ENCODE assay signal across 11 mouse cellular contexts in genomic region chr14:41090777-41091176, GRCm38 (mm10). TPM values are rescaled to one million over a fixed set of nuclear protein-coding genes. Genes with fewer than 3 reads are reported as not detected.
A peak's percentile ranks its signal among the peaks of the same experiment; 100 is the strongest.
DNase-seq lines count a peak whose midpoint lies in the region; ATAC-seq and TF ChIP-seq lines count a peak whose summit lies in the region.
"Had no signal": no experiment of that assay in that cellular context is flagged by ENCODE, and none has a peak within 500 bp of the region (broad histone marks: within the 10 kb centered on the region; RNA-seq: fewer than 3 reads in every experiment).

No protein-coding gene starts in this region.

- 49% methylated on average over 8 of the region's 8 CpGs for WGBS in liver, adult 2 months

- H3K4me1 ChIP-seq in liver, adult 2 months (ENCODE audit: control insufficient read depth, insufficient read depth, low read length): peaks cover 5% of the 10 kb centered on the region; the same call in 1 of the 2 replicates
- H3K4me1 ChIP-seq: megakaryocyte, embryonic 14.5 days had no signal

- no peaks in the 10 kb centered on the region for H3K79me2 ChIP-seq in liver, adult 2 months (ENCODE audit: control insufficient read depth, insufficient read depth, low read length)

- no peak overlapping the region for H3K4me3 ChIP-seq in layer of hippocampus, adult 2 months
- no peak overlapping the region for H3K4me3 ChIP-seq in liver, adult 2 months (ENCODE audit: insufficient read depth, low read depth, low read length)
- H3K4me3 ChIP-seq: megakaryocyte, embryonic 14.5 days had no signal

- no peak overlapping the region for H3K27ac ChIP-seq in layer of hippocampus, adult 2 months
- H3K27ac ChIP-seq in liver, adult 2 months (replicated peaks; ENCODE audit: insufficient read depth, low read depth, low read length): no peak overlapping the region

- H3K27me3 ChIP-seq in liver, adult 2 months (ENCODE audit: control insufficient read depth, insufficient read depth, low read length): no peaks in the 10 kb centered on the region
- H3K27me3 ChIP-seq: megakaryocyte, embryonic 14.5 days had no signal

- DNase-seq in CD4-positive, CD25-positive, alpha-beta regulatory T cell, adult 2 months (ENCODE audit: low read depth, low spot score): peak; percentile 23
- DNase-seq in layer of hippocampus, adult 2 months (ENCODE audit: low spot score in 2 of 2): no peak
- DNase-seq in layer of hippocampus, postnatal 36 days: no peak
- DNase-seq in brain, embryonic 14.5 days (ENCODE audit: low read depth): peak; percentile 15
- DNase-seq in liver, adult 2 months (ENCODE audit: extremely low read depth, low read depth, low spot score): peak; percentile 48
- DNase-seq in ovary, postnatal 36 days (ENCODE audit: low spot score): no peak

- TF ChIP-seq CTCF in layer of hippocampus, adult 2 months (conservative IDR thresholded peaks at IDR 0.05): peak; percentile 76
- TF ChIP-seq CTCF in brain, embryonic 14.5 days (IDR thresholded peaks at IDR 0.05; ENCODE audit: borderline replicate concordance, extremely low read depth, insufficient read depth, insufficient read length): peak; percentile 48; the same call in 1 of the 2 replicates
- no peak; the same call in 1 of the 2 replicates for TF ChIP-seq CTCF in liver, adult 2 months (IDR thresholded peaks at IDR 0.05; ENCODE audit: low read depth, low read length)

- H3K36me3 ChIP-seq in liver, adult 2 months (ENCODE audit: control insufficient read depth, insufficient read depth, low read length): no peaks in the 10 kb centered on the region

- no peak overlapping the region for H3K9ac ChIP-seq in liver, adult 2 months (ENCODE audit: low read depth, low read length)

- no peak for TF ChIP-seq POLR2A in brain, embryonic 14.5 days (IDR thresholded peaks at IDR 0.05; ENCODE audit: borderline replicate concordance, extremely low read depth, insufficient read depth, insufficient read length, poor library complexity, severe bottlenecking)
- TF ChIP-seq POLR2A in liver, adult 2 months (IDR thresholded peaks at IDR 0.05; ENCODE audit: extremely low read depth, insufficient read depth, low read length): no peak

- ATAC-seq in CD4-positive, CD25-positive, alpha-beta regulatory T cell, adult 4 months: no peak
- no peak for ATAC-seq in activated CD4-positive, CD25-positive, alpha-beta regulatory T cell, adult 4 months

RNA-seq across cellular contexts. Expression of gene Mat1a, which starts 14.1 kb away (rescaled TPM):
- polyA plus RNA-seq in CD4-positive, CD25-positive, alpha-beta regulatory T cell, adult 4 months (2017; shearing (Covaris generic)): not detected
- not detected for total RNA-seq in layer of hippocampus, adult 2 months (2021)
- total RNA-seq in layer of hippocampus, postnatal 36 days (2021): not detected
- polyA plus RNA-seq in brain, embryonic 14.5 days (2012; rRNA removed): 0.16 TPM in 1 of 2 replicates, not detected in the other
- total RNA-seq in liver, adult 2 months (2014; rRNA removed): 2,681 and 2,768 TPM in 2 replicates
- polyA plus RNA-seq in liver, adult 2 months (2012; rRNA removed): 1,412 and 1,958 TPM in 2 replicates
- polyA plus RNA-seq in activated CD4-positive, CD25-positive, alpha-beta regulatory T cell, adult 4 months (2017; shearing (Covaris generic)): not detected

RNA-seq across cellular contexts. Expression of gene Dydc1, which starts 18.1 kb away (rescaled TPM):
- not detected for polyA plus RNA-seq in CD4-positive, CD25-positive, alpha-beta regulatory T cell, adult 4 months (2017; shearing (Covaris generic))
- not detected for total RNA-seq in layer of hippocampus, adult 2 months (2021)
- total RNA-seq in layer of hippocampus, postnatal 36 days (2021): not detected
- polyA plus RNA-seq in brain, embryonic 14.5 days (2012; rRNA removed): 0.11 TPM in 1 of 2 replicates, not detected in the other
- total RNA-seq in liver, adult 2 months (2014; rRNA removed): not detected in 2 replicates
- polyA plus RNA-seq in liver, adult 2 months (2012; rRNA removed): not detected in 2 replicates
- not detected for polyA plus RNA-seq in activated CD4-positive, CD25-positive, alpha-beta regulatory T cell, adult 4 months (2017; shearing (Covaris generic))
- polyA plus RNA-seq: frontal cortex, adult 2 months had no signal

RNA-seq across cellular contexts. Expression of gene Dydc2, which starts 21.8 kb away (rescaled TPM):
- not detected for polyA plus RNA-seq in CD4-positive, CD25-positive, alpha-beta regulatory T cell, adult 4 months (2017; shearing (Covaris generic))
- under 1 TPM; 0.61 to 0.95 TPM for total RNA-seq in layer of hippocampus, adult 2 months (2021)
- 1 to 10 TPM in 1 of 2 experiments, under 1 TPM in 1; 0.81 to 1.5 TPM for total RNA-seq in layer of hippocampus, postnatal 36 days (2021)
- 0.15 and 0.53 TPM in 2 replicates for polyA plus RNA-seq in brain, embryonic 14.5 days (2012; rRNA removed)
- not detected in 2 replicates for total RNA-seq in liver, adult 2 months (2014; rRNA removed)
- polyA plus RNA-seq in liver, adult 2 months (2012; rRNA removed): not detected in 2 replicates
- not detected for polyA plus RNA-seq in activated CD4-positive, CD25-positive, alpha-beta regulatory T cell, adult 4 months (2017; shearing (Covaris generic))

RNA-seq across cellular contexts. Expression of gene Sftpa1, which starts 40.8 kb away (rescaled TPM):
- polyA plus RNA-seq in CD4-positive, CD25-positive, alpha-beta regulatory T cell, adult 4 months (2017; shearing (Covaris generic)): not detected
- not detected for total RNA-seq in layer of hippocampus, adult 2 months (2021)
- not detected for total RNA-seq in layer of hippocampus, postnatal 36 days (2021)
- not detected in 2 replicates for polyA plus RNA-seq in brain, embryonic 14.5 days (2012; rRNA removed)
- 0.40 and 0.46 TPM in 2 replicates for total RNA-seq in liver, adult 2 months (2014; rRNA removed)
- 0.17 and 0.48 TPM in 2 replicates for polyA plus RNA-seq in liver, adult 2 months (2012; rRNA removed)
- polyA plus RNA-seq in activated CD4-positive, CD25-positive, alpha-beta regulatory T cell, adult 4 months (2017; shearing (Covaris generic)): not detected
- polyA plus RNA-seq: frontal cortex, adult 2 months; testis, adult 2 months had no signal

Comparison
In these comparisons a context has a peak if more than half of its experiments do, and no peak if none do; other contexts are left out.
1. DNase-seq: peak in CD4-positive, CD25-positive, alpha-beta regulatory T cell, adult 2 months (single experiment), brain, embryonic 14.5 days (single experiment) and liver, adult 2 months (single experiment); none in layer of hippocampus, adult 2 months (0 of 2), layer of hippocampus, postnatal 36 days (0 of 2) and ovary, postnatal 36 days (single experiment).
2. RNA of gene Mat1a, which starts 14.1 kb away (polyA plus RNA-seq): 1,412 to 1,958 TPM in liver, adult 2 months; 0.16 TPM in brain, embryonic 14.5 days, not detected in CD4-positive, CD25-positive, alpha-beta regulatory T cell, adult 4 months and not detected in activated CD4-positive, CD25-positive, alpha-beta regulatory T cell, adult 4 months; every median in the first group is over 1,000 times any median in the second.